Mouse (Mus musculus) hindbrain, postnatal 0 days (tissue): ENCODE measurements around the gene Snrk. TPM values are rescaled to one million over a fixed set of nuclear protein-coding genes. Genes with fewer than 3 reads are reported as not detected.

ENCODE experiments used
- ATAC-seq: fragments of 200-750 bp; cut with Nextera tagmentation; 2 replicates; pipeline ENCODE4 v1.8.0; 2017; ENCODE audit warnings: mild to moderate bottlenecking, moderate TSS enrichment, moderate library complexity
- DNase-seq: peaks from one replicate; pipeline ENCODE4 v3.0.0-alpha.2; 2015; ENCODE audit warnings: low spot score
- H3K27ac ChIP-seq: fragments of 300-500 bp; sonication (generic); 2 replicates; pipeline ENCODE4 v1.5.1; 2014; ENCODE audit warnings: mild to moderate bottlenecking
- H3K27me3 ChIP-seq: fragments of 300-500 bp; sonication (generic); 2 replicates; pipeline ENCODE4 v1.6.1; 2014; ENCODE audit warnings: low read length, mixed read lengths; ENCODE audit not compliant: insufficient read depth
- H3K36me3 ChIP-seq: fragments of 300-500 bp; sonication (generic); 2 replicates; pipeline ENCODE4 v1.6.1; 2014; ENCODE audit warnings: low read length, mixed read lengths; ENCODE audit not compliant: insufficient read depth
- H3K4me1 ChIP-seq: fragments of 300-500 bp; sonication (generic); 2 replicates; pipeline ENCODE4 v1.6.1; 2014; ENCODE audit warnings: antibody characterized with exemption, low read length, mixed read lengths; ENCODE audit not compliant: insufficient read depth
- H3K4me2 ChIP-seq: fragments of 300-500 bp; sonication (generic); 2 replicates; pipeline ENCODE4 v1.6.1; 2014; ENCODE audit warnings: low read depth, mild to moderate bottlenecking, low read length, moderate library complexity, mixed read lengths
- H3K4me3 ChIP-seq: fragments of 300-500 bp; sonication (generic); 2 replicates; pipeline ENCODE4 v1.5.1; 2014; ENCODE audit warnings: low read length
- H3K9ac ChIP-seq: fragments of 300-500 bp; sonication (generic); replicated peaks from 2 replicates; pipeline ENCODE4 v1.6.1; 2014; ENCODE audit warnings: mild to moderate bottlenecking, low read length, moderate library complexity, mixed read lengths
- H3K9me3 ChIP-seq: fragments of 300-500 bp; sonication (generic); 2 replicates; pipeline ENCODE4 v1.6.1; 2016; ENCODE audit warnings: low read length, mixed read lengths
- CTCF ChIP-seq: IDR thresholded peaks from 2 replicates; pipeline ENCODE4 v1.5.1; 2016; ENCODE audit warnings: antibody characterized with exemption, control low read depth, low read depth
- WGBS: fragments of 180-500 bp; shearing (Covaris S2); extraction: QIAGEN DNeasy Blood & Tissue Kit; methylation state at CpG from one replicate; pipeline ENCODE4 v1.1.7; 2014; 5-methylcytosine and 5-hydroxymethylcytosine counted together
- polyA plus RNA-seq: library from polyadenylated mRNA; unstranded; fragments of >200 nt; fragmentation: Nextera tagmentation; extraction: Ambion mirVana; gene quantifications from 2 replicates; pipeline ENCODE4 v1.2.1, GENCODE M21; 2015
- total RNA-seq: library from RNA; depleted of rRNA; stranded (reverse); fragments of >200 nt; gene quantifications from 2 replicates; pipeline ENCODE4 v1.2.3, GENCODE M21; 2014

Gene Snrk
- total and polyA plus RNA-seq, 2 experiments from 2014 or later: 67.1 to 82.3 TPM

DNA sequence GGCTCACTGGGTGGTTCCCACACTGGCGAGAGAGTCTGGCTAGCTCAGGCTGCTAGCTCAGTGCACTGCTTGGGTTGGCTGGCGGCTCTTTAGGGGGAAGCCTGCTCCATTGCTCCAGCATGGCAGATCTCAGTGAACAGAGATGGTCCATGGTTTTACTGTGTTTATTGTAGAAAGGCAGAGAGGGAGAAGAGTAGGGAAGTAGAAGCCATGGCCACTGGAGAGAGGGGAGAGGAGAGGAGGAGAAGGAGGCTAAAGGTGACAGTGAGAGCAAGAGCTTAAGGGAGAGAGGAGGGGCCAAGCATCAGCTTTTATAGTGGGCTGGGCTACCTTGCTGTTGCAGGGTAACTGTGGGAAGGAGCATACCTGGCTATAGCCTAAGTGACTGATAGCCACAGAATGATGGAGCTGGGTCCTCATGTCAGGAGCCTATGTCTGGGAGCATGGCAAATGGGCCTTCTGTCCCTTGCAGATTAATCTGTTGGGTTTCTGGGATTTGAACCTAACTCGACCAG is 10.3 kb downstream of the Snrk start:
- Histone ChIP-seq H3K4me3 (no peak overlapping the region), H3K27me3 (no peaks in the 10 kb centered on the region), H3K9ac (no peak overlapping the region), H3K4me2 (no peak overlapping the region), H3K9me3 (no peaks in the 10 kb centered on the region), H3K27ac (no peak overlapping the region), H3K36me3 (no peaks in the 10 kb centered on the region), H3K4me1 (peaks cover 14% of the 10 kb centered on the region; the same call in 1 of the 2 replicates)
- ATAC-seq (no peak), DNase-seq (no peak)
- TF ChIP-seq CTCF: no peak
- WGBS: 67% methylated on average over 3 of the region's 3 CpGs

DNA sequence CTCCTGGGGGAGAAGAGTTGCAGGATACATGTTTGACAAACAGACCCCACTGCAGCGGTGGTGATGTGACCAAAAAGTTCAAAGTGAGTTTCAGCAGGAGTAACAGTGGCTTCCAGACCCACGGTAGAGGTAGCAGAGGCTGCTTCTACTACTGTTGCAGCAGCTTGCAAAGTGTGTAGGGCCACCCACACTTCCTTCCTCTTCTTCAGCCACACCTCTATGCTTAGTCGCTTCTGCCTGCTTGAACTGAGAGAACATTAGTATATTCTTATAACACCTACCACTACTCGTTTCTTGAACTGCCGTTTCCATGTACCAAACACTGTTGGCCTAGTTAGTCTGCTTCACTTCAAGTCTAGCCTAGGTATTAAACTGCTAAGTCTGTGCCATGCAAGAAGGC is 11.6 kb downstream of the Snrk start:
- 80% methylated on average over 5 of the region's 5 CpGs for WGBS
- no peak overlapping the region for H3K4me2 ChIP-seq
- peaks cover 3% of the 10 kb centered on the region; the same call in 1 of the 2 replicates for H3K36me3 ChIP-seq
- ATAC-seq (no peak), DNase-seq (no peak)
- H3K4me1 ChIP-seq: peaks cover 14% of the 10 kb centered on the region; the same call in 1 of the 2 replicates
- no peak overlapping the region for H3K27ac ChIP-seq
- no peak overlapping the region for H3K9ac ChIP-seq
- H3K9me3 ChIP-seq: no peaks in the 10 kb centered on the region
- TF ChIP-seq CTCF: no peak
- H3K27me3 ChIP-seq: no peaks in the 10 kb centered on the region
- no peak overlapping the region for H3K4me3 ChIP-seq

DNA sequence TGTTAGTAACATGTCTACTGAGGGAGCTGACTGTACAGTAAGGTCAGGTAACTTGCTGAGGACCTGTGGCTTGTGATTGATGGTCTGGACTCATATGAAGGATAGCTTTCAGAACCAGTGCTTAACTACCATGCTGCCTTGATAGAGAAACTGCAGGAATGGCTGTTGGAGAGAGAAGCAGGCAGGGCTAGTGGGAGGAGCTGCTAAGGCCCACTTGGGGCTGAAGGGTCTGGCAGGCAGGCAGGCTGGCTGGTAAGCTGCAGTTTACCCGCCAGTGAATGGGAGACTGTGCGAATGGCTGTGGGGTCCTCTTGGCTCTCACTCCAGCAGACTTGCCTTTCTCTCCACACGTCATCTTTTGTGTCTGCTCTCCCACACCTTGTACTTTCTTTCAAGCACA is 13.6 kb downstream of the Snrk start:
- WGBS: 25% methylated on average over 3 of the region's 3 CpGs
- H3K4me3 ChIP-seq: no peak overlapping the region
- H3K27ac ChIP-seq: no peak overlapping the region
- DNase-seq: no peak
- H3K36me3 ChIP-seq: peaks cover 7% of the 10 kb centered on the region; the same call in 1 of the 2 replicates
- H3K27me3 ChIP-seq: no peaks in the 10 kb centered on the region
- H3K4me2 ChIP-seq: no peak overlapping the region
- no peak overlapping the region for H3K9ac ChIP-seq
- ATAC-seq: no peak
- no peaks in the 10 kb centered on the region for H3K9me3 ChIP-seq
- peaks cover 14% of the 10 kb centered on the region; the same call in 1 of the 2 replicates for H3K4me1 ChIP-seq
- no peak for TF ChIP-seq CTCF

DNA sequence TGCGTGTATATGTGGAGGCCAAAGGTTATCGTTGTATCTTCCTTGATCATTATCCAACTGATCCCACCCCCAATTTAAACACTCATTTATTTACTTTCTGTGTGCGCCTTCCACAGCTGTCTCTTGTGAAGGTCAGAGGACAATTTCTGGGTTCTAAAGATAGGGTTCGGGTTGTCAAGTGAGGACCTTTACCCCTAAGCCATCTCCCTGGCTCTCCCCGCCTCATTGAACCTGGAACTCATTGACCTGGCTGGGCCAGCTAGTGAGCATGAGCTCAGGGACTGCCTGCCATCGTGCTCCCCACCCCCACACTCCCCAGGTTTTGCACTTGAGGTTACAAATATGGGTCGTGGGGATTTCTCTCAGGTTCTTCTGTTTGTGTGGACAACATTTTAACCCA is 15.1 kb downstream of the Snrk start:
- Histone ChIP-seq H3K4me2 (no peak overlapping the region), H3K9ac (no peak overlapping the region), H3K27me3 (no peaks in the 10 kb centered on the region), H3K4me3 (no peak overlapping the region), H3K36me3 (peaks cover 7% of the 10 kb centered on the region; the same call in 1 of the 2 replicates), H3K4me1 (0 out of 2 replicates have a peak, but pooled peaks cover 7% of the 10 kb centered on the region), H3K9me3 (no peaks in the 10 kb centered on the region), H3K27ac (no peak overlapping the region)
- no peak for TF ChIP-seq CTCF
- 86% methylated on average over 7 of the region's 7 CpGs for WGBS
- ATAC-seq (no peak), DNase-seq (no peak)

DNA sequence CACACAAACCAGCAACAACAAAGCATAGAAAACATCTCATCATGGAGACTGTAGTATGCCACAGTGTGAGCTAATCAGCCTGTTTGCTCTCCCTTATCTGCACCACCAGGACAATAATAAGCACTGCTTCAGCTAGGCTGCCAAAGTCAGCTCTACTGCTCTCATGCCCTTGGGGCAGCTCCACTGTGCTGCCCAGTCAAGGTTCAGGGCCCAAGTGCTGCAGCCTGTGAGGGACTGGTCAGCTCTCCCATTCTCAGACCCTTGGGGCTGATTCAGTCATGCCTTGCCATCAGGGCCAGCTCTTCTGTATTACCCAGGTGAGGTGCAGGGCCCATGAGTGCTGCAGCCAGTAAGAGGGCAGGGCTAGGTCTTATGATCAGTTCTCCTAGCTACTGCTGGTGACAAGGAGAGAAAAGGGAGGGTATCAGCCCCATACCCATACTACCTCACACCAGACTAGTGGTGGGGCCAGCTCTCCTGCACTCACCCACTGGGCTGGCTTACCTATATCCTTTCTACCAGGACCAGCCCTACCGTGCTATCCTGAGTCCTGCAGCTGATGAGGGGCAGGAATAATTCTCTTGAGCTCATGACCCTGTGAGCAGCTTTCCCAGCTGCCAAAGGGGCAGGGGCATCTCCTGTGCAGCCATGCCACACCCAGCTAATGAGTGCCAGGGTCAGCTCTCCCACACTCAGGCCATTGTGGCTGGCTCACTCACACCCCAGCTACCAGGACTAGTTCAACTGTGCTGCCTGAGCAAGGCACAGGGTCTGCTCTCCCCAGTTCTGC is 18.2 kb downstream of the Snrk start:
- H3K4me2 ChIP-seq: no peak overlapping the region
- no peak overlapping the region for H3K4me3 ChIP-seq
- H3K27me3 ChIP-seq: no peaks in the 10 kb centered on the region
- H3K9ac ChIP-seq: no peak overlapping the region
- no peak for TF ChIP-seq CTCF
- peaks cover 7% of the 10 kb centered on the region; the same call in 1 of the 2 replicates for H3K36me3 ChIP-seq
- WGBS: 81% methylated on average over 1 of the region's 1 CpGs
- no peak overlapping the region for H3K27ac ChIP-seq
- DNase-seq (no peak), ATAC-seq (no peak)
- H3K4me1 ChIP-seq: 0 out of 2 replicates have a peak, but pooled peaks cover 11% of the 10 kb centered on the region
- H3K9me3 ChIP-seq: no peaks in the 10 kb centered on the region

- WGBS: 89% methylated on average over 2 of the region's 2 CpGs
- H3K4me3 ChIP-seq: no peak overlapping the region
- no peak for TF ChIP-seq CTCF
Measured at GRCm38 (mm10) chr9:122135885-122136170, 18.8 kb downstream of the Snrk start.

GRCm38 (mm10) chr9:122137960-122138359 is 20.9 kb downstream of the Snrk start:
- no peak overlapping the region for H3K4me2 ChIP-seq
- 26% methylated on average over 1 of the region's 1 CpGs for WGBS

More at GRCm38 (mm10) chr9:122135885-122136170, 18.8 kb downstream of the Snrk start:
- H3K9me3 ChIP-seq: no peaks in the 10 kb centered on the region
- ATAC-seq (no peak), DNase-seq (no peak)
- no peak overlapping the region for H3K9ac ChIP-seq
- H3K36me3 ChIP-seq: peaks cover 7% of the 10 kb centered on the region; the same call in 1 of the 2 replicates
- H3K27me3 ChIP-seq: no peaks in the 10 kb centered on the region
- 0 out of 2 replicates have a peak, but pooled peaks cover 7% of the 10 kb centered on the region for H3K4me1 ChIP-seq
- H3K4me2 ChIP-seq: no peak overlapping the region
- no peak overlapping the region for H3K27ac ChIP-seq

More at GRCm38 (mm10) chr9:122137960-122138359, 20.9 kb downstream of the Snrk start:
- Histone ChIP-seq H3K4me1 (0 out of 2 replicates have a peak, but pooled peaks cover 4% of the 10 kb centered on the region), H3K9me3 (no peaks in the 10 kb centered on the region), H3K9ac (no peak overlapping the region), H3K36me3 (peaks cover 7% of the 10 kb centered on the region; the same call in 1 of the 2 replicates), H3K27ac (no peak overlapping the region), H3K27me3 (no peaks in the 10 kb centered on the region), H3K4me3 (no peak overlapping the region)
- ATAC-seq (no peak), DNase-seq (no peak)
- no peak for TF ChIP-seq CTCF
